Mouse (Mus musculus): ENCODE data around the gene Fam89b. TPM values are rescaled to one million over a fixed set of nuclear protein-coding genes. Genes with fewer than 3 reads are reported as not detected.
A peak's percentile ranks its signal among the peaks of the same experiment; 100 is the strongest.
"Not testable (repeated sequence)": the region's sequence is repeated elsewhere in the genome, so short reads cannot be mapped to it uniquely, and the experiment has no call there.

Gene Fam89b
- total RNA-seq, 2 experiments from 2014 or later: 19.7 to 22.8 TPM

- DNase-seq: peak; percentile 95 to 98
- intact Hi-C loops (cut with DNase I): no loop called here
These were observed 41.0 kb downstream of the Fam89b start, which contains the start of the genes Map3k11 and Pcnx3 for GRCm38 (mm10) chr19:5688200-5689087. Gene Map3k11 (plus strand): TSS chr19:5688742. Gene Pcnx3 (minus strand): TSS chr19:5688908.

DNA sequence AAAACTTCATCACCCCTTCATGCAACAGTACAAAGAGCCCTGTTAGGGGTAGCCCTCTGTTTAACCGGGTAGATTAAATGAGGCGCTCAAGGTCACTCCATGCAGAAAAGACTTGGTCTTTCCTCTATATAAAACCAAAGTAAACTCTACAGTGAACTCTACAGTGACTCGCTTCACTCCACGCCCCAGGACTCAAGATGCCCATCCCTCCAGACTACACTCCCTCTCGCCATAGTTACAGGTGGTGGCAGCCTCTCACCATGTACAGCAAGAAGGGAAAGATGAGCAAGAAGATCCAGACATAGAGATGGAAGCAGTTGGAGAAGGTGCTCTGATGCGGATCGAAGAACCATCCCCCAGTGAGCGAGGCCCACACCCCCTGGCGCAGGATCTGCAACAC lies 41.7 kb downstream of the Fam89b start:
- no peak for DNase-seq
- intact Hi-C loops (cut with DNase I): no loop called here

DNA sequence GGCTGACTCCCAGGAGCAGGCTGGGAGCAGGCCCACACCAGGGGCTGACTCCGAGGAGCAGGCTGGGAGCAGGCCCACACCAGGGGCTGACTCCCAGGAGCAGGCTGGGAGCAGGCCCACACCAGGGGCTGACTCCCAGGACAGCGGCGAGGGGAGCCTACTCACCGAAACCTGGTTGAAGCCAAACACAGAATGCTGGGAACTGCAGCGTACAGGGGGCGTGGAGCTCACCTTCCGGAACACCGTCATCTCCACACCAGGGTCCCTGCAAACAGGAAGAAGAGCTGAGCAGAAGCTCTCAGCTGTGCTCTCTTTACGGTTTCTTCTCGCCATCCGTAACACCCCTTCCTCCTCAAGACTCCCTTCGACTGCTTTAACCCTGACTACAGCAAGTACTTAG lies 42.5 kb downstream of the Fam89b start:
- intact Hi-C loops (cut with DNase I); DNase-seq: not testable (repeated sequence)

GRCm38 (mm10) chr19:5686437-5686836 lies 43.0 kb downstream of the Fam89b start:
- intact Hi-C loops (cut with DNase I): no loop called here
- DNase-seq: no peak

DNA sequence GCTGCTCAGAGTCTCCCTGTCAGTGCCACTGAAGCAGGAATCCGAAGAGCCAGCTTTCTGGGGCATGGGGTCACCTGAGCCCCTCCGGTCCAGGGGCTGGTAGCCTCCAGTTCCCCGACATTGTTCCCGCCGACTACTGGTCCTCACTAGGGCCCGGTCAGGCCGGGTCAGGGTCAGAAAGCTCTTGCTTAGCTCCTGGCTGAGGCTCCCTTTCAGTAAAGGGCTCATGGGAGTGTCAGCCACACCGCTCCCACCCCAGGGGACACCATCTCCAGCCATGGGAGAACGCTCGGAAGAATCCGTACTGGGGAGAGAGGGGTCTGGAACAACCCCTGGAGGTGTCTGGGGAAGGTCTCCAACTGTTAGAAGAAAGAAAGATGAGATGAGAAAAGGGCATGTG lies 43.6 kb downstream of the Fam89b start:
- intact Hi-C loops (cut with DNase I): loop anchor here (2.0 kb wide), 1 partner anchor 23 kb away; the partner anchor contains the start of gene Sipa1

GRCm38 (mm10) chr19:5685431-5685830 lies 44.0 kb downstream of the Fam89b start:
- intact Hi-C loops (cut with DNase I): loop anchor here (2.0 kb wide), 1 partner anchor 23 kb away; the partner anchor contains the start of gene Sipa1
- no peak for DNase-seq

More for the DNA sequence above, 43.6 kb downstream of the Fam89b start:
- no peak for DNase-seq

DNA sequence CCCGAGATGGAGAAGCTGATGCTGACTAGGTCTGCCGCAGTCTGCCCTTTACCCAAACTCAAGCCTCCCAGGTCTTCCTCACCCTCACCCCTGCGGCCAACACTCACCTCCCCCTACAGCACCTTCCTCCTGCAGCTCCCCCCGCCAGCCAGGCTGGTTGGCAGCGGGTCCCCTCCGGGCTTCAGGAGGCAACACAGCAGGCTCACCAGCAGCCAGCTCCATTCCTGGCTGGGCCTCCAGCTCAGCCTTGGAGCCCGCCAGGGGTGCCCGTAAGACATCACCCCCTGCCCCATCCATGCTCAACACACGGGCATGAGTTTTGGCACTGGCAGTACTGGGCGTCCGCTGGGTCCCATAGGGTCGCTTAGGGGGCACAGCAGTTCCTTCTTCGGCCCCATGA lies 44.5 kb downstream of the Fam89b start:
- DNase-seq: no peak
- intact Hi-C loops (cut with DNase I): loop anchor here (2.0 kb wide), 1 partner anchor 22 kb away; the partner anchor contains the start of gene Sipa1

DNA sequence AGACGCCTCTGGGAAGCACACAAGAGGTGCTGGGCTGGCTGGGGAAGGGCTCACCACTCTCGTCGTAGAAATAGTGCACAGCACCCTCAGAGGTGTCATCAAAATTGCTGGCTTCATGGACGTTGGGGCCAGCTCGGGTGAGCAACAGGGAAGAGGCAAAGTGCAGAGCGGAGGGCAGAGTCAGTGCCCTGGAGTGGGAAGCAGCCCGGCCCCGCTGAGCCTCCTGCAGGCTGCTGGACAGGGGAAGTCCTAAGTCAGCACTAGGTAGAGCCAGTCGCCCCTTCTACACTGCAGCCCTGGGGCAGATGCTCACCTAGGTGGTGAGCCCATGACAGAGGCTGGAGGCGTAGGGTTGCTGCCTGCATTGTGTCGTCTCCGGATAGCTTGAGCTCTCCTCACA lies 45.2 kb downstream of the Fam89b start:
- intact Hi-C loops (cut with DNase I): loop anchor here (2.0 kb wide), 1 partner anchor 21 kb away; the partner anchor contains the start of gene Sipa1
- DNase-seq: no peak

DNA sequence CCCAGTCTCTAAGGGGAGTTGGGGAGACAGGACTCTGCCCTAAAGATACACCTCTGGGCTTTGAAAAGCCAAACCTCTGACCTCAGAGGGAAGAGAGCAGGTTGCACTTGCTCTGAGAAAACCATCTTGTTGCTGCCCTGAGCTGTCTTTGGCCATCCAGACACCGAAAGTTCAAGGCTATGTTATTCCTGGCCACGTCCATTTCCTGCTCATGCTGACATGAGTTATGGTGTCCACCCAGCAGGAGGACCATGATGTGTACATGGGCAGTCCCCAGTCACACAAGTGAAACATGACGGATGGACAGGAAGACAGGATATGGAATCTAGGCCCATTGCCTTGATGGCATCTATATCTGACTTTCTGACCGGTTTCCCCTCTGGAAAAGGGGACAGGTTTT lies 49.0 kb downstream of the Fam89b start:
- intact Hi-C loops (cut with DNase I): no loop called here

More for the DNA sequence above, 49.0 kb downstream of the Fam89b start:
- DNase-seq: no peak

Small RNA genes within 50 kb of the gene (microRNA-seq; reads per million reads assigned to microRNA genes)
- 0 to 0.74 reads per million in 2 experiments for gene Mir6987

Other genes with a start within 250 kb of the Fam89b start
- 10 to 100 TPM; 16.1 to 19.8 TPM for gene Mus81, start 241.3 kb downstream of the Fam89b start, total RNA-seq (2021)
- 10 to 100 TPM; 67.8 to 72.7 TPM for gene Cfl1, start 239.2 kb downstream of the Fam89b start, total RNA-seq (2021)
- gene 1700020D05Rik, start 225.9 kb downstream of the Fam89b start, total RNA-seq (2021): under 1 TPM; 0.33 to 0.59 TPM
- 1 to 10 TPM; 5.2 to 7.8 TPM for gene Snx32, start 219.1 kb downstream of the Fam89b start, total RNA-seq (2021)
- gene Ovol1, start 169.0 kb downstream of the Fam89b start, total RNA-seq (2021): not detected
- 1 to 10 TPM; 1.9 to 2.0 TPM for gene Ap5b1, start 161.6 kb downstream of the Fam89b start, total RNA-seq (2021)
- 10 to 100 TPM; 35.8 to 38.6 TPM for gene Rnaseh2c, start 127.8 kb downstream of the Fam89b start, total RNA-seq (2021)
- gene Kat5, start 119.4 kb downstream of the Fam89b start, total RNA-seq (2021): 10 to 100 TPM; 23.3 to 25.4 TPM
- gene Rela, start 92.2 kb downstream of the Fam89b start, total RNA-seq (2021): 10 to 100 TPM; 12.4 to 14.9 TPM
- gene Sipa1, start 65.9 kb downstream of the Fam89b start, total RNA-seq (2021): 1 to 10 TPM; 6.9 to 9.5 TPM
- 10 to 100 TPM; 10.8 to 11.3 TPM for gene Map3k11, start 40.9 kb downstream of the Fam89b start, total RNA-seq (2021)
- 10 to 100 TPM; 12.2 to 15.2 TPM for gene Pcnx3, start 40.7 kb downstream of the Fam89b start, total RNA-seq (2021)
- gene Kcnk7, start 25.3 kb downstream of the Fam89b start, total RNA-seq (2021): not detected
- gene Ehbp1l1, start 3.3 kb downstream of the Fam89b start, total RNA-seq (2021): 100 to 1,000 TPM; 235 to 261 TPM
- 10 to 100 TPM; 43.4 to 44.2 TPM for gene Ltbp3, start 11.3 kb upstream of the Fam89b start, total RNA-seq (2021)
- gene Scyl1, start 41.8 kb upstream of the Fam89b start, total RNA-seq (2021): 10 to 100 TPM; 70.8 to 71.1 TPM
- gene Frmd8, start 145.6 kb upstream of the Fam89b start, total RNA-seq (2021): 1 to 10 TPM; 4.5 to 5.0 TPM
- 1 to 10 TPM in 1 of 2 experiments, under 1 TPM in 1; 0.99 to 1.0 TPM for gene Slc25a45, start 148.2 kb upstream of the Fam89b start, total RNA-seq (2021)
- gene Tigd3, start 164.5 kb upstream of the Fam89b start, total RNA-seq (2021): under 1 TPM in 1 of 2 experiments, not detected in 1; 0.20 TPM
- 10 to 100 TPM; 75.1 to 81.4 TPM for gene Dpf2, start 183.4 kb upstream of the Fam89b start, total RNA-seq (2021)
- 10 to 100 TPM; 10.1 to 12.4 TPM for gene Cdc42ep2, start 195.2 kb upstream of the Fam89b start, total RNA-seq (2021)
- gene Pola2, start 234.5 kb upstream of the Fam89b start, total RNA-seq (2021): 10 to 100 TPM in 1 of 2 experiments, 1 to 10 TPM in 1; 8.6 to 11.6 TPM

All from gastrocnemius, postnatal 36 days (tissue).